ENCODE assay signal across 12 mouse cellular contexts in genomic region chr10:78366851-78367312, GRCm38 (mm10). TPM values are rescaled to one million over a fixed set of nuclear protein-coding genes. Genes with fewer than 3 reads are reported as not detected.
DNase-seq lines count a peak whose midpoint lies in the region; ATAC-seq and TF ChIP-seq lines count a peak whose summit lies in the region.
"Had no signal": no experiment of that assay in that cellular context is flagged by ENCODE, and none has a peak within 500 bp of the region (broad histone marks: within the 10 kb centered on the region; RNA-seq: fewer than 3 reads in every experiment).

No protein-coding gene starts in this region.

- TF ChIP-seq CTCF in bone marrow, adult 2 months (IDR thresholded peaks at IDR 0.05; ENCODE audit: control insufficient read depth, insufficient read depth, low read length), result no peak

- no peak for DNase-seq in heart, embryonic 10.5 days (ENCODE audit: low spot score)
- DNase-seq in heart, adult 11 months, result no peak
- DNase-seq in embryo, embryonic 11 days, result no peak
- DNase-seq in left cerebral cortex, postnatal 10 days (ENCODE audit: extremely low spot score in 1 of 2, low spot score in 2 of 2), result no peak
- no peak for DNase-seq in cerebellum, postnatal 36 days
- DNase-seq: adrenal gland, adult 2 months; forebrain, postnatal 0 days; kidney, adult 18-20 months had no signal

- peak overlapping the region; percentile 77; the same call in 1 of the 2 replicates for H3K27ac ChIP-seq in heart, embryonic 10.5 days
- H3K27ac ChIP-seq in bone marrow, adult 2 months (ENCODE audit: control insufficient read depth, insufficient read depth, low read depth, low read length, poor library complexity), result peak overlapping the region; percentile 67
- H3K27ac ChIP-seq: neural tube, embryonic 13.5 days had no signal

- ATAC-seq in hematopoietic stem cell, adult 5-6 weeks (replicated peaks in 1 of 2; ENCODE audit: insufficient read depth in 1 of 2, low FRiP score in 2 of 2, low TSS enrichment in 1 of 2, low read depth in 1 of 2, poor library complexity in 2 of 2, severe bottlenecking in 2 of 2), result peak; percentile 58 to 74
- ATAC-seq in megakaryocyte progenitor cell, adult 5-6 weeks (replicated peaks; ENCODE audit: poor library complexity), result peak; percentile 78
- ATAC-seq: forebrain, postnatal 0 days had no signal

- TF ChIP-seq POLR2A in bone marrow, adult 2 months (IDR thresholded peaks at IDR 0.05; ENCODE audit: borderline replicate concordance, control insufficient read depth, low read depth, low read length), result no peak

- no peaks in the 10 kb centered on the region for H3K9me3 ChIP-seq in heart, embryonic 10.5 days
- H3K9me3 ChIP-seq: neural tube, embryonic 13.5 days had no signal

- 22% methylated on average over 9 of the region's 9 CpGs for WGBS in heart, embryonic 10.5 days
- WGBS in bone marrow, adult 2 months, result 4% methylated on average over 9 of the region's 9 CpGs

- peaks cover 12% of the 10 kb centered on the region for H3K27me3 ChIP-seq in heart, embryonic 10.5 days (ENCODE audit: insufficient read depth, poor library complexity, severe bottlenecking)
- H3K27me3 ChIP-seq: neural tube, embryonic 13.5 days had no signal

- intact Hi-C loops in left cerebral cortex, postnatal 10 days (cut with DNase I), result no loop called here

- H3K4me3 ChIP-seq in heart, embryonic 10.5 days, result peak overlapping the region; percentile 27; the same call in 1 of the 2 replicates
- H3K4me3 ChIP-seq in bone marrow, adult 2 months (replicated peaks; ENCODE audit: control insufficient read depth, low read depth, low read length), result no peak overlapping the region
- H3K4me3 ChIP-seq: neural tube, embryonic 13.5 days had no signal

- H3K36me3 ChIP-seq in heart, embryonic 10.5 days, result no peaks in the 10 kb centered on the region
- H3K36me3 ChIP-seq: neural tube, embryonic 13.5 days had no signal

- H3K4me1 ChIP-seq in heart, embryonic 10.5 days, result peaks cover 29% of the 10 kb centered on the region
- peaks cover 4% of the 10 kb centered on the region for H3K4me1 ChIP-seq in bone marrow, adult 2 months (ENCODE audit: control insufficient read depth, insufficient read depth, low read length)
- H3K4me1 ChIP-seq: neural tube, embryonic 13.5 days had no signal

RNA-seq across cellular contexts. Expression of gene Agpat3, which starts 14.6 kb away (rescaled TPM):
- 43.7 and 44.2 TPM in 2 replicates for polyA plus RNA-seq in heart, embryonic 10.5 days (2016; fragmentation: Nextera tagmentation; extraction: Ambion mirVana)
- 15.4 and 21.4 TPM in 2 replicates for polyA plus RNA-seq in bone marrow, adult 2 months (2011; ENCODE audit: insufficient read depth, insufficient read length, low replicate concordance, missing spikeins)
- 10.9 and 13.1 TPM in 2 replicates for total RNA-seq in hematopoietic stem cell, adult 5-6 weeks (2017)
- total RNA-seq in megakaryocyte progenitor cell, adult 5-6 weeks (2015), result 2.7 and 3.1 TPM in 2 replicates
- total RNA-seq in megakaryocyte progenitor cell, adult 5-6 weeks (2017), result 1.8 and 4.1 TPM in 2 replicates
- total RNA-seq in left cerebral cortex, postnatal 10 days (2021), result 100 to 1,000 TPM; 251 to 263 TPM

RNA-seq across cellular contexts. Expression of gene Rrp1, which starts 46.0 kb away (rescaled TPM):
- polyA plus RNA-seq in heart, embryonic 10.5 days (2016; fragmentation: Nextera tagmentation; extraction: Ambion mirVana), result 271 and 283 TPM in 2 replicates
- polyA plus RNA-seq in bone marrow, adult 2 months (2011; ENCODE audit: insufficient read depth, insufficient read length, low replicate concordance, missing spikeins), result 80.6 and 132 TPM in 2 replicates
- total RNA-seq in hematopoietic stem cell, adult 5-6 weeks (2017), result 310 and 472 TPM in 2 replicates
- total RNA-seq in megakaryocyte progenitor cell, adult 5-6 weeks (2015), result 56.7 and 60.6 TPM in 2 replicates
- total RNA-seq in megakaryocyte progenitor cell, adult 5-6 weeks (2017), result 336 and 416 TPM in 2 replicates
- 100 to 1,000 TPM; 345 to 346 TPM for total RNA-seq in left cerebral cortex, postnatal 10 days (2021)

RNA-seq across cellular contexts. Expression of gene Cstb, which starts 58.6 kb away (rescaled TPM):
- polyA plus RNA-seq in heart, embryonic 10.5 days (2016; fragmentation: Nextera tagmentation; extraction: Ambion mirVana), result 117 and 136 TPM in 2 replicates
- polyA plus RNA-seq in bone marrow, adult 2 months (2011; ENCODE audit: insufficient read depth, insufficient read length, low replicate concordance, missing spikeins), result 41.1 and 77.8 TPM in 2 replicates
- total RNA-seq in hematopoietic stem cell, adult 5-6 weeks (2017), result 28.9 and 59.0 TPM in 2 replicates
- total RNA-seq in megakaryocyte progenitor cell, adult 5-6 weeks (2015), result 48.9 and 56.0 TPM in 2 replicates
- 41.9 and 51.4 TPM in 2 replicates for total RNA-seq in megakaryocyte progenitor cell, adult 5-6 weeks (2017)
- 10 to 100 TPM; 33.8 to 37.4 TPM for total RNA-seq in left cerebral cortex, postnatal 10 days (2021)

Comparison
In these comparisons a context has a peak if more than half of its experiments do, and no peak if none do; other contexts are left out.
1. RNA of gene Agpat3, which starts 14.6 kb away (total RNA-seq): 251 to 263 TPM in left cerebral cortex, postnatal 10 days; 10.9 to 13.1 TPM in hematopoietic stem cell, adult 5-6 weeks and 1.8 to 4.1 TPM in megakaryocyte progenitor cell, adult 5-6 weeks; every median in the first group is over 10 times any median in the second.